Mouse (Mus musculus): ENCODE results near the gene Mfsd14a. TPM values are rescaled to one million over a fixed set of nuclear protein-coding genes. Genes with fewer than 3 reads are reported as not detected.

The Mfsd14a gene
- total and polyA plus RNA-seq, 2 experiments from 2014 or later: 39.9 to 44.3 TPM

DNA sequence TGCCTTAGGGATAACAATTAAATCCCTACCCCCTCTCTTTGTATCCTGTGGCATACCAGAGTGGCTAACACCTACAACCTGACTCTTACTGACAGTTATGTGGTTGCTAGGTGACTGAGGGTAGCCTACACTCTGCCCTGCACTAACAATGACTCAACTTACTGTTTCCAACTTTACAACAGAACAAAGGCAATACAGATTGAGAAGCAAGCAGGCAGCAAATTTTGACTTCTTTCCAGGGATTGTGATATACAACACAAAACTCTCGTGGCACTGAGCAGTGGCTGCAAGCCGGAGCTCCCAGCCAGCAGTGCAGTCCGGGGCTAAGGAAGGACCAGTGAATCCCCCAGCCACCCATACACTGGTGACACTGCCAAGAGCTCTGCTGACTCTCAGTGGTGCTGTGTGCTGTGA is 10.4 kb downstream of the Mfsd14a start:
- WGBS: 35% methylated on average over 3 of the region's 3 CpGs
- H3K4me2 ChIP-seq (ENCODE audit: low read depth, low read length): no peak overlapping the region
- ATAC-seq (ENCODE audit: insufficient read depth, low read depth): peak; percentile 47; the same call in 1 of the 2 replicates

GRCm38 (mm10) chr3:116650698-116651097 is 11.8 kb downstream of the Mfsd14a start:
- DNase-seq (ENCODE audit: low spot score) (no peak), ATAC-seq (ENCODE audit: insufficient read depth, low read depth) (no peak)
- H3K4me3 ChIP-seq (ENCODE audit: low read depth, low read length): no peak overlapping the region
- no peaks in the 10 kb centered on the region for H3K9me3 ChIP-seq (replicated peaks; ENCODE audit: control insufficient read depth, low read length)
- 95% methylated on average over 9 of the region's 9 CpGs for WGBS
- H3K27me3 ChIP-seq (ENCODE audit: control insufficient read depth, insufficient read depth, low read length): no peaks in the 10 kb centered on the region
- H3K4me1 ChIP-seq (ENCODE audit: control insufficient read depth, insufficient read depth): 0 out of 2 replicates have a peak, but pooled peaks cover 10% of the 10 kb centered on the region
- no peak for TF ChIP-seq EP300 (IDR thresholded peaks at IDR 0.05; ENCODE audit: low read depth)
- no peak for TF ChIP-seq CTCF (IDR thresholded peaks at IDR 0.05; ENCODE audit: low read depth)
- H3K9ac ChIP-seq (replicated peaks; ENCODE audit: low read depth, low read length): no peak overlapping the region
- no peak overlapping the region for H3K27ac ChIP-seq (ENCODE audit: low read depth)
- peaks cover 27% of the 10 kb centered on the region for H3K36me3 ChIP-seq (replicated peaks; ENCODE audit: control insufficient read depth, insufficient read depth, low read length)
- H3K4me2 ChIP-seq (ENCODE audit: low read depth, low read length): no peak overlapping the region

More for the DNA sequence above, 10.4 kb downstream of the Mfsd14a start:
- no peaks in the 10 kb centered on the region for H3K9me3 ChIP-seq (replicated peaks; ENCODE audit: control insufficient read depth, low read length)
- TF ChIP-seq CTCF (IDR thresholded peaks at IDR 0.05; ENCODE audit: low read depth): no peak
- TF ChIP-seq EP300 (IDR thresholded peaks at IDR 0.05; ENCODE audit: low read depth): no peak
- H3K4me3 ChIP-seq (ENCODE audit: low read depth, low read length): no peak overlapping the region
- no peak overlapping the region for H3K27ac ChIP-seq (ENCODE audit: low read depth)
- no peak overlapping the region for H3K9ac ChIP-seq (replicated peaks; ENCODE audit: low read depth, low read length)
- H3K27me3 ChIP-seq (ENCODE audit: control insufficient read depth, insufficient read depth, low read length): no peaks in the 10 kb centered on the region
- H3K4me1 ChIP-seq (ENCODE audit: control insufficient read depth, insufficient read depth): peaks cover 19% of the 10 kb centered on the region; the same call in 1 of the 2 replicates
- peaks cover 15% of the 10 kb centered on the region for H3K36me3 ChIP-seq (replicated peaks; ENCODE audit: control insufficient read depth, insufficient read depth, low read length)
- no peak for DNase-seq (ENCODE audit: low spot score)

GRCm38 (mm10) chr3:116648805-116649204 is 13.7 kb downstream of the Mfsd14a start:
- Histone ChIP-seq H3K36me3 (replicated peaks; ENCODE audit: control insufficient read depth, insufficient read depth, low read length) (peaks cover 42% of the 10 kb centered on the region), H3K27ac (ENCODE audit: low read depth) (no peak overlapping the region), H3K4me1 (ENCODE audit: control insufficient read depth, insufficient read depth) (0 out of 2 replicates have a peak, but pooled peaks cover 10% of the 10 kb centered on the region), H3K9ac (replicated peaks; ENCODE audit: low read depth, low read length) (no peak overlapping the region), H3K27me3 (ENCODE audit: control insufficient read depth, insufficient read depth, low read length) (no peaks in the 10 kb centered on the region), H3K4me2 (ENCODE audit: low read depth, low read length) (no peak overlapping the region), H3K4me3 (ENCODE audit: low read depth, low read length) (no peak overlapping the region), H3K9me3 (replicated peaks; ENCODE audit: control insufficient read depth, low read length) (no peaks in the 10 kb centered on the region)
- DNase-seq (ENCODE audit: low spot score) (no peak), ATAC-seq (ENCODE audit: insufficient read depth, low read depth) (no peak)
- WGBS: 95% methylated on average over 7 of the region's 7 CpGs
- TF ChIP-seq EP300 (IDR thresholded peaks at IDR 0.05; ENCODE audit: low read depth) (no peak), CTCF (IDR thresholded peaks at IDR 0.05; ENCODE audit: low read depth) (no peak)

GRCm38 (mm10) chr3:116646387-116646786 is 16.1 kb downstream of the Mfsd14a start:
- Histone ChIP-seq H3K27me3 (ENCODE audit: control insufficient read depth, insufficient read depth, low read length) (no peaks in the 10 kb centered on the region), H3K4me3 (ENCODE audit: low read depth, low read length) (no peak overlapping the region), H3K4me2 (ENCODE audit: low read depth, low read length) (no peak overlapping the region), H3K9ac (replicated peaks; ENCODE audit: low read depth, low read length) (no peak overlapping the region), H3K9me3 (replicated peaks; ENCODE audit: control insufficient read depth, low read length) (no peaks in the 10 kb centered on the region), H3K4me1 (ENCODE audit: control insufficient read depth, insufficient read depth) (no peaks in the 10 kb centered on the region), H3K27ac (ENCODE audit: low read depth) (no peak overlapping the region), H3K36me3 (replicated peaks; ENCODE audit: control insufficient read depth, insufficient read depth, low read length) (peaks cover 62% of the 10 kb centered on the region)
- WGBS: 93% methylated on average over 1 of the region's 1 CpGs
- DNase-seq (ENCODE audit: low spot score) (no peak), ATAC-seq (ENCODE audit: insufficient read depth, low read depth) (no peak)
- TF ChIP-seq EP300 (IDR thresholded peaks at IDR 0.05; ENCODE audit: low read depth): no peak
- TF ChIP-seq CTCF (IDR thresholded peaks at IDR 0.05; ENCODE audit: low read depth): no peak

DNA sequence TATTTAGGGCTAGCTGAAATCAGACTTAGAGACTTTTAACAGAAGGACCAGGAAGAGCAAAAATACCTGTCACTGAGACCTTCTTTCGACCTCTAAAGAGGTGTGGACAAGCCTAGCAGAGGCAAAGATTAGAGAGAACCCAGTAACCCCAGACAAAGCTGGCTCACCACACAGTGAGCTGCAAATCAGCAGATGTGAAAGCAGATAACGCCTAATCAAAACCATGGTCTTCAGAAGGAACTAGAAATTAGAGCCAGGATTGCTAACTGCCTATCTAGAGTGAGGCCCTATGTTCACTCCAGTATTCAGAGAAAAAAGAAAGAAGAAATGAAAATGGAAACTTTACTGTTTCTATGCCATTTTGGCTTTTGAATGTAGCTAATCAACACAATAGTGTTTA is 20.1 kb downstream of the Mfsd14a start:
- no peak overlapping the region for H3K4me2 ChIP-seq (ENCODE audit: low read depth, low read length)
- no peak for TF ChIP-seq CTCF (IDR thresholded peaks at IDR 0.05; ENCODE audit: low read depth)
- no peak for TF ChIP-seq EP300 (IDR thresholded peaks at IDR 0.05; ENCODE audit: low read depth)
- ATAC-seq (ENCODE audit: insufficient read depth, low read depth) (no peak), DNase-seq (ENCODE audit: low spot score) (no peak)
- H3K4me3 ChIP-seq (ENCODE audit: low read depth, low read length): no peak overlapping the region
- 75% methylated on average over 2 of the region's 2 CpGs for WGBS
- H3K27me3 ChIP-seq (ENCODE audit: control insufficient read depth, insufficient read depth, low read length): no peaks in the 10 kb centered on the region
- H3K36me3 ChIP-seq (replicated peaks; ENCODE audit: control insufficient read depth, insufficient read depth, low read length): peaks cover 89% of the 10 kb centered on the region
- H3K9me3 ChIP-seq (replicated peaks; ENCODE audit: control insufficient read depth, low read length): no peaks in the 10 kb centered on the region
- no peak overlapping the region for H3K9ac ChIP-seq (replicated peaks; ENCODE audit: low read depth, low read length)
- no peaks in the 10 kb centered on the region for H3K4me1 ChIP-seq (ENCODE audit: control insufficient read depth, insufficient read depth)
- H3K27ac ChIP-seq (ENCODE audit: low read depth): no peak overlapping the region

- Histone ChIP-seq H3K4me3 (ENCODE audit: low read depth, low read length) (no peak overlapping the region), H3K4me1 (ENCODE audit: control insufficient read depth, insufficient read depth) (no peaks in the 10 kb centered on the region), H3K27me3 (ENCODE audit: control insufficient read depth, insufficient read depth, low read length) (no peaks in the 10 kb centered on the region), H3K36me3 (replicated peaks; ENCODE audit: control insufficient read depth, insufficient read depth, low read length) (peaks cover 89% of the 10 kb centered on the region), H3K27ac (ENCODE audit: low read depth) (no peak overlapping the region), H3K9me3 (replicated peaks; ENCODE audit: control insufficient read depth, low read length) (no peaks in the 10 kb centered on the region), H3K9ac (replicated peaks; ENCODE audit: low read depth, low read length) (no peak overlapping the region), H3K4me2 (ENCODE audit: low read depth, low read length) (no peak overlapping the region)
- no peak for ATAC-seq (ENCODE audit: insufficient read depth, low read depth)
- 82% methylated on average over 6 of the region's 6 CpGs for WGBS
- DNase-seq (ENCODE audit: low spot score): no peak
- TF ChIP-seq EP300 (IDR thresholded peaks at IDR 0.05; ENCODE audit: low read depth) (no peak), CTCF (IDR thresholded peaks at IDR 0.05; ENCODE audit: low read depth) (no peak)
Observed at GRCm38 (mm10) chr3:116641811-116642371, 20.6 kb downstream of the Mfsd14a start.

All from heart, postnatal 0 days (tissue).